Mouse (Mus musculus) hindbrain, embryonic 15.5 days (tissue): Measurements from ENCODE around the gene Alpl. TPM values are rescaled to one million over a fixed set of nuclear protein-coding genes. Genes with fewer than 3 reads are reported as not detected.

Experiments used
- ATAC-seq: fragments of 200-750 bp; cut with Nextera tagmentation; 2 replicates; pipeline ENCODE4 v1.8.0; 2017; ENCODE audit warnings: low read depth, moderate number of reproducible peaks, moderate TSS enrichment; ENCODE audit not compliant: low FRiP score
- H3K27ac ChIP-seq: fragments of 300-500 bp; sonication (generic); replicated peaks from 2 replicates; pipeline ENCODE4 v1.5.1; 2015; ENCODE audit warnings: mild to moderate bottlenecking, inconsistent platforms
- H3K27me3 ChIP-seq: fragments of 300-500 bp; sonication (generic); 2 replicates; pipeline ENCODE4 v1.6.1; 2015; ENCODE audit warnings: control low read depth, inconsistent platforms
- H3K36me3 ChIP-seq: fragments of 300-500 bp; sonication (generic); 2 replicates; pipeline ENCODE4 v1.6.1; 2015; ENCODE audit warnings: control low read depth, inconsistent platforms
- H3K4me1 ChIP-seq: fragments of 300-500 bp; sonication (generic); replicated peaks from 2 replicates; pipeline ENCODE4 v1.6.1; 2015; ENCODE audit warnings: control low read depth, inconsistent platforms
- H3K4me2 ChIP-seq: fragments of 300-500 bp; sonication (generic); 2 replicates; pipeline ENCODE4 v1.6.1; 2015; ENCODE audit warnings: moderate library complexity, mild to moderate bottlenecking, inconsistent platforms
- H3K4me3 ChIP-seq: fragments of 300-500 bp; sonication (generic); 2 replicates; pipeline ENCODE4 v1.5.1; 2015; ENCODE audit warnings: mild to moderate bottlenecking, inconsistent platforms
- H3K9ac ChIP-seq: fragments of 300-500 bp; sonication (generic); 2 replicates; pipeline ENCODE4 v1.6.1; 2015; ENCODE audit warnings: inconsistent platforms
- H3K9me3 ChIP-seq: fragments of 300-500 bp; sonication (generic); 2 replicates; pipeline ENCODE4 v1.6.1; 2016; ENCODE audit warnings: control low read depth, inconsistent platforms
- WGBS: fragments of 180-500 bp; shearing (Covaris S2); methylation state at CpG from one replicate; pipeline ENCODE4 v1.1.7; 2015; 5-methylcytosine and 5-hydroxymethylcytosine counted together
- polyA plus RNA-seq: library from polyadenylated mRNA; unstranded; fragments of >200 nt; fragmentation: Nextera tagmentation; extraction: Ambion mirVana; gene quantifications from 2 replicates; pipeline ENCODE4 v1.2.1, GENCODE M21; 2015

The Alpl gene
- polyA plus RNA-seq, 1 experiment from 2014 or later: 11.4 TPM

DNA sequence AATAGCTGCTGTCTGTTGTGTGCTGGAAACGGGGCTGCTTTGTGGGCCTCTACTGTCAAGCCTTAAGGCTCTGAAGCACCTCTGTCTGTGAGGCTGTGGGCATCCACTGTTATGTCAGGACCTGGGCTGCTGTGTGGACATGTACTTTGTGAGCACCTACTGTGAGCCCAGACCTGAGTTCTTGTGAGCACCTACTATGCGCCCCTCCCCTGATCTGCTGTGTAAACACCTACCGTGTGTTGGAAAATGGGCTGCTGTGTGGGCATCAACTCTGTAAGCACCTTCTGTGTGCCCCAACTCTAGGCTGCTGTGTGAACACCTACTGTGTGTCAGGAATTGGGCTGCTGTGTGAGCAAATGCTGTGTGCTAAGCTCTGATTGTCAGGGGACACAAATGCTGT, 74.0 kb downstream of the Alpl start:
- no peaks in the 10 kb centered on the region for H3K9me3 ChIP-seq
- ATAC-seq: no peak
- H3K9ac ChIP-seq: no peak overlapping the region
- H3K27ac ChIP-seq: 0 out of 2 replicates have a peak overlapping the region, but pooled peaks have one; percentile 30
- no peak overlapping the region for H3K4me3 ChIP-seq
- peaks cover 32% of the 10 kb centered on the region for H3K4me1 ChIP-seq
- H3K4me2 ChIP-seq: no peak overlapping the region
- no peaks in the 10 kb centered on the region for H3K27me3 ChIP-seq
- 85% methylated on average over 3 of the region's 3 CpGs for WGBS
- H3K36me3 ChIP-seq: no peaks in the 10 kb centered on the region; the same call in 1 of the 2 replicates

DNA sequence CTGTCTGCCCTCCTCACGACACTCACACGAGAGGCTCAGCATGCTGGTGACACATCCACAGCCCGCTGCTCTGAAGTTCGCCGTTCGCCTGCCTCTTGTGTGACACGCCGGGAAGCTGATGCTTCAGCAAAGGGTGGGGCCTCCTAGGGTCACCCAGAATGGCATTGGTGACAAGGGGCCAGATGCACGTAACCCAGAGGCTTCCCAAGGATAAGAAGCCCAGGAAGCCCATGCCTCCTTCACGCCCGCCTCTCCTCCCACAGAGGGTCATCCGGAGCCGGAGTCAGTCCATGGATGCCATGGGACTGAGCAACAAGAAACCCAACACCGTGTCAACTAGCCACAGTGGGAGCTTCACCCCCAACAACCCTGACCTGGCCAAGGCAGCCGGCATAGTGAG, 74.6 kb downstream of the Alpl start:
- H3K9ac ChIP-seq: no peak overlapping the region
- ATAC-seq: no peak
- no peak overlapping the region for H3K27ac ChIP-seq
- H3K36me3 ChIP-seq: no peaks in the 10 kb centered on the region; the same call in 1 of the 2 replicates
- no peaks in the 10 kb centered on the region for H3K27me3 ChIP-seq
- H3K4me2 ChIP-seq: no peak overlapping the region
- no peaks in the 10 kb centered on the region for H3K9me3 ChIP-seq
- H3K4me3 ChIP-seq: no peak overlapping the region
- WGBS: 86% methylated on average over 15 of the region's 15 CpGs
- peaks cover 27% of the 10 kb centered on the region for H3K4me1 ChIP-seq

DNA sequence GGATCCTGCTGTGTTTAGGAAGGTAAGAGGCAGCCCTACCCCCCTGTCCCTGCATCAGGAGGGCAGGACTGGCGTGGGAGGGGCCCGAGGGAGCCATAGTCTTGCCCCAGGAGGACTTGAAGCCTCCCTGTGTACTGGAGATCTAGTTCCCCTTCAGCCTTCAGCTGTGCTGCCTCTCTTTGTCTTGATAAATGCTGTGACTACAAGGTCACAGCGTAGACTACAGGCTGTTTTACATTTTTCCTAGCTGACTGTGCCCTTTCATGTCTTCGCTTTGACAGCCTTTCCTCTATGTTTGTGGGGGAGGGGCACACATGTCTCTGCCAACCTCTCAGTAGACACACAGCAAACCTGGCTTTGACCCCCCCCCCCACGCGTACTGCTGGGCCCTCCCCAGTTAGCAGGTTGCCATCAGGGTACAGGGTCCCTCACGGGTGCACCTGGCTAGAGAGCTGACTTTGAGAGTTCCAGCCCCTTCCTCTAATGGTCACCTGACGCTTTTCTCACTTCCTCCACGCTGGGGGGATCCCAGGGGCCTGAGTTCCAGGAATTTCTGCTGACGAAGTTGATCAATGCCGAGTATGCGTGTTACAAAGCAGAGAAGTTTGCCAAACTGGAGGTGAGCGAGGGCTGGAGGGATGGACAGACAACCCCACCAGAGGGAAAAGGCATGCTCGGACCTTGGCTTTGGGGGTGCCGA, 76.7 kb downstream of the Alpl start:
- 27% methylated on average over 15 of the region's 15 CpGs for WGBS
- no peaks in the 10 kb centered on the region for H3K27me3 ChIP-seq
- H3K4me2 ChIP-seq: no peak overlapping the region
- H3K36me3 ChIP-seq: no peaks in the 10 kb centered on the region; the same call in 1 of the 2 replicates
- H3K9me3 ChIP-seq: no peaks in the 10 kb centered on the region
- H3K4me1 ChIP-seq: peaks cover 27% of the 10 kb centered on the region
- peak overlapping the region; percentile 47 for H3K27ac ChIP-seq
- no peak overlapping the region for H3K4me3 ChIP-seq
- H3K9ac ChIP-seq: no peak overlapping the region
- no peak for ATAC-seq

DNA sequence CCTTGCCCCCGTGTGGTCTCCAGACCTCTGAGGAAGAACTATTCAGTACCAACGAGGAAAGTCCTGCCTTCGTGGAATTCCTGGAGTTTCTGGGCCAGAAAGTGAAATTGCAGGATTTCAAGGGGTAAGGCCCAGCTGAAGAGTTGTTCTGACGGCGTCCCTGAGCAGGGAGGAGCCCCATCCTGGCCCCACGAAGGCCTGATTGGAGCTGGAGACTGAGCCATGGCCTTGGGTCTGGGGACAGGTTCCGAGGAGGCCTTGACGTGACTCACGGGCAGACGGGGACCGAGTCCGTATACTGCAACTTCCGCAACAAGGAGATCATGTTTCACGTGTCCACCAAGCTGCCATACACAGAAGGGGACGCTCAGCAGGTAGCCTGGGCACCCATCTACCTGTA, 78.5 kb downstream of the Alpl start:
- Histone ChIP-seq H3K36me3 (no peaks in the 10 kb centered on the region; the same call in 1 of the 2 replicates), H3K9me3 (no peaks in the 10 kb centered on the region), H3K27ac (no peak overlapping the region), H3K27me3 (no peaks in the 10 kb centered on the region), H3K9ac (no peak overlapping the region), H3K4me1 (peaks cover 14% of the 10 kb centered on the region), H3K4me3 (no peak overlapping the region), H3K4me2 (no peak overlapping the region)
- ATAC-seq: no peak
- 78% methylated on average over 15 of the region's 15 CpGs for WGBS

DNA sequence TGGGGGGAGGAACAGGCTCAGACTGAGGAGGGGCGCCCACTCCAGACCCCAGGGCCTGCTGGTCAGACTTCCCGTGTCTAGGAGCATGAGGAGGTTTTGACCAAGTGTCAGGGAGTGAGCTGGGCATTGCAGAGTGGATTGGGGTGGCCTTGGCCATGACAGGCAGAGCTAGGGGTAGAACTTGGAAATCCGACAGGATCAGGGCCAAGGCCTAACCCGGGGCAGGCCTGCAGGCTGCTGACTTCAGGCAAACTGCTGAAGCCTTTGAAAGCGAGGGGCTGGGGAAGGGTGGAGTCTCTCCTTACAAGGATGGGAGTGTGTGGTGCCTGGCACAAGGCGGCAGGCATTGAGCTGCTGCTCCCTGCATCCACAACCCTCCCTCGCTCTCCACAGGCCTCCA, 79.2 kb downstream of the Alpl start:
- Histone ChIP-seq H3K27me3 (no peaks in the 10 kb centered on the region), H3K9me3 (no peaks in the 10 kb centered on the region), H3K27ac (no peak overlapping the region), H3K4me2 (no peak overlapping the region), H3K4me3 (no peak overlapping the region), H3K36me3 (no peaks in the 10 kb centered on the region; the same call in 1 of the 2 replicates), H3K4me1 (peaks cover 14% of the 10 kb centered on the region), H3K9ac (no peak overlapping the region)
- 60% methylated on average over 7 of the region's 7 CpGs for WGBS
- no peak for ATAC-seq

DNA sequence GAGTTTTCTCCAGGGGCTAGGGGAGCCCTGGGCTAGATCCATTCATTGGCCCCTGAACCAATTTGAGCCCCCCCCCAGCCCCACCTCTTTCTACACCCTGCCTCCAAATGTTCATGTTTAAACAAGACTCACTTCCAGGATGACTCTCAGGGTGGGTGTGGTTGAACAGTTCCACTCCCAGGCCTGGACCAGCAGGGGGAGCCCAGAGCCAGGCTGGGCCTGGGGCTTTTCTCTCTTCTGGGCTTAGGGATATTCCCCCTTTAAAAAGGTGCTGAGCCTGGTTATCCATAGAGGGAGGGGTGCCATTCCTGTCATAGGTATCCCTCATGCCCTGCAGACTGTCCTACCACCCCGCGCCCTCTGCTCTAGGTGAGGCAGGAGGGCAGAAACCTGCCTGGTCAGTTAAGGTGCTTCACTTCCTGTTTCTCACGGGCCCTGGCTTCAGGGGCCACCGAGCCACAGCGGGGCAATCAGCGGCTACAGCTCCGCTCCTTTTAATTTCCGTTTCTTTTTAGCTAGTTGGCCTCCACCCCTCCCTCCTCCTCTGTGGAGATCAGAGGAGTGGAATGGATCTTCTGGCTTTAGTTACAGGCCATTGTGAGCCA, 82.1 kb downstream of the Alpl start:
- no peaks in the 10 kb centered on the region for H3K9me3 ChIP-seq
- H3K27me3 ChIP-seq: no peaks in the 10 kb centered on the region
- H3K9ac ChIP-seq: no peak overlapping the region
- no peak overlapping the region for H3K27ac ChIP-seq
- H3K4me2 ChIP-seq: no peak overlapping the region
- WGBS: 50% methylated on average over 8 of the region's 8 CpGs
- peaks cover 14% of the 10 kb centered on the region for H3K4me1 ChIP-seq
- H3K4me3 ChIP-seq: no peak overlapping the region
- ATAC-seq: no peak
- no peaks in the 10 kb centered on the region; the same call in 1 of the 2 replicates for H3K36me3 ChIP-seq

DNA sequence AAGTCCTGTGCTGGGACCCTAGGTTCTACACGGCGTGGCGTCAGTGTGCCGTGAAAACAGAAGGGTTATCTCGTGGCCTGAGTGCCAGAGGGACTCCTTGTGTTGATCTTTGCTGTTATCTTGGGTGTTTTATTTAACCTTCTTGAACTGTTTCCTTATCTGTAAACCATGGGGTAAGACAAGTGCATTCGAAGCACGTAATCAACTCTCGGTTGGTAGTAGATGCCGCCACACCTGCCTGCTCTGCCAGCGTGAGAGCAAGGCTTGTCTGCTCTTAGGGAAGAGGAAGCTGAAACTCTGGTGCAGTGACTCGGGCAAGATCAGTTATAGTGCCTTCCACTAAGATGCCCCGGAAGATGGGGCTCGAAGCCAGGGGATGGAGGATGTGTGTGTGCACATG, 83.2 kb downstream of the Alpl start:
- WGBS: 92% methylated on average over 13 of the region's 13 CpGs
- H3K36me3 ChIP-seq: no peaks in the 10 kb centered on the region; the same call in 1 of the 2 replicates
- no peak overlapping the region for H3K27ac ChIP-seq
- H3K9me3 ChIP-seq: no peaks in the 10 kb centered on the region
- no peaks in the 10 kb centered on the region for H3K27me3 ChIP-seq
- no peak for ATAC-seq
- H3K9ac ChIP-seq: no peak overlapping the region
- no peak overlapping the region for H3K4me3 ChIP-seq
- no peak overlapping the region for H3K4me2 ChIP-seq
- peaks cover 20% of the 10 kb centered on the region for H3K4me1 ChIP-seq

DNA sequence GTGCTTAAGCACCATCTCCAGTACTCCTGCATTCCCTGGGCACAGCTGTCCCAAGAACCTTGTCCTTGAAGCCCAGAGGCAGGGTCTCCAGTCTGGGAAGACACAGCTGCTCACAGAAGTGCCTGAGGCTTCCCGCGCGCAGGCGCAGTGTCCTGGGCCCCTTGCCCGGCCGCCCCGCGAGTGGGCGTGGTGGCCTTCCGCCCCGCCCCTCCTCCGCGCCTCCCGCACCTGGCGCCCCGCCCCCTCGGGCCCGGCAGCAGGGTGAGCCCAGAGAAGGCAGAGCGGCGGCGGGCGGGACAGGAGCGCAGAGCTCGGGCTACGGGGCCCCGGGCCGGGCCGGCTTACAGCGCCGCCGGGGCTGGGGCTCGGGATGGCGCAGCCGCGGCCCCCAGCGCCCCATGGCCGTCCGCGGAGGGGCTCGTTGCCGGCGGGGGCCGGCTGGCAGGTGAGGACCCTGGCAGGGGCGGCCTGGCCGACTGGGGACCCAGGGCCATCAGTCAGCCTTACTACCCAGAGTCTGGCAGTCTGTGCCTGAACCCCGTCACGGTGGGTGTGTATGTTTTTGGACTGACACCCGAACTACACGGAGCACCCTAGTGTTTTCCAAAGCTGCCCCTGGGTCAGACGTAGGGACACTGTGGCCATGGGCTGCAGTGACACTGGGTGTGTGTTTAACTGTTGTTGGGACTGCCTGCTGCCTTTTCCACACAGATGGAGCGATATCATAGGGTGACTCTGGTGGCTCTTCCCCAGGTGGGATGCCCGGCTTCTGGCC, 88.8 kb downstream of the Alpl start:
- peak overlapping the region; percentile 84 for H3K4me2 ChIP-seq
- ATAC-seq: peak; percentile 59
- H3K4me3 ChIP-seq: peak overlapping the region; percentile 51
- H3K36me3 ChIP-seq: 0 out of 2 replicates have a peak, but pooled peaks cover 4% of the 10 kb centered on the region
- H3K27me3 ChIP-seq: no peaks in the 10 kb centered on the region
- H3K9me3 ChIP-seq: no peaks in the 10 kb centered on the region
- 4% methylated on average over 48 of the region's 52 CpGs for WGBS
- H3K9ac ChIP-seq: peak overlapping the region; percentile 60
- peaks cover 37% of the 10 kb centered on the region for H3K4me1 ChIP-seq
- no peak overlapping the region for H3K27ac ChIP-seq

DNA sequence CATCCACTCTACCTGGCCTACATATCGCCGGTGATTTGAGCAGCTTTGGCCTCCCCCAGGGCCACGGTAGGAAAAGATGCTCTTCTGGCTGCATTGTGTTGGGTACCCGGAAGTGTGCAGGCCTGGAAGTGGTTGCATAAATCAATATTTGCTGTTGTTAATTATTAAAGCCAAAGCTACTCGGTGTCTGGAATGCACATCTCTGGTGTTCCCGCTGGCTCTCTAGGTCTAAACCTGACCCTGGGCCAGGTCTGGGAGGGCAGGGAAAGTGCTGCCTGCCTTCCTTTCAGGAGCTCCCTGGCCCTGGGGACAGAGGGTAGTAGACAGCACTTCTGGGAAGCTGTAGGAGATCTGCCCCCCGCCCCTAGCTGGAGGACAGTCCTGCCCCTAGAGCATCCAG, 89.7 kb downstream of the Alpl start:
- no peaks in the 10 kb centered on the region for H3K9me3 ChIP-seq
- H3K4me3 ChIP-seq: no peak overlapping the region
- ATAC-seq: no peak
- peaks cover 37% of the 10 kb centered on the region for H3K4me1 ChIP-seq
- H3K36me3 ChIP-seq: 0 out of 2 replicates have a peak, but pooled peaks cover 4% of the 10 kb centered on the region
- WGBS: 74% methylated on average over 7 of the region's 7 CpGs
- H3K4me2 ChIP-seq: no peak overlapping the region
- H3K9ac ChIP-seq: peak overlapping the region; percentile 60; the same call in 1 of the 2 replicates
- H3K27me3 ChIP-seq: no peaks in the 10 kb centered on the region
- no peak overlapping the region for H3K27ac ChIP-seq

DNA sequence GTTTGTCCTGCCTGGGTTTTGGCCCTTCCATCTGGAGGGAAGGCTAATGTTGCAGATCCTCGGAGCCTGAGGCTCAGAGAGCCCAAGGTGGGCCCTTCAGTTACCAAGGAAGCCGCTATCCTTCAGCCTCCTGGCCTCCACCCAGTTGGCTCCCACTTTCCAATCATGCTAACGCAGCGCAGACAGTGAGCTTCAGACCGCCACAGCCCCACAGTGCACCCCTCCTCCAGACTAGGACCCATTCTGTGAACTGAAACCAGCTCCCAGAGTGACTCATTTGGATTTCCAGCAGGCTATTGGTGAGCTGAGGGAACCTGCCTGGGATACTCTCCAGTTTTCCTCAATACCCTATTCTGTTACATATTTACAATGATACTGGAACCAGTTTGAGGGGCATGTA, 90.8 kb downstream of the Alpl start:
- Histone ChIP-seq H3K9ac (no peak overlapping the region), H3K27ac (no peak overlapping the region), H3K4me1 (peaks cover 37% of the 10 kb centered on the region), H3K9me3 (no peaks in the 10 kb centered on the region), H3K27me3 (no peaks in the 10 kb centered on the region), H3K4me3 (no peak overlapping the region), H3K4me2 (no peak overlapping the region), H3K36me3 (0 out of 2 replicates have a peak, but pooled peaks cover 4% of the 10 kb centered on the region)
- WGBS: 73% methylated on average over 5 of the region's 5 CpGs
- ATAC-seq: no peak

DNA sequence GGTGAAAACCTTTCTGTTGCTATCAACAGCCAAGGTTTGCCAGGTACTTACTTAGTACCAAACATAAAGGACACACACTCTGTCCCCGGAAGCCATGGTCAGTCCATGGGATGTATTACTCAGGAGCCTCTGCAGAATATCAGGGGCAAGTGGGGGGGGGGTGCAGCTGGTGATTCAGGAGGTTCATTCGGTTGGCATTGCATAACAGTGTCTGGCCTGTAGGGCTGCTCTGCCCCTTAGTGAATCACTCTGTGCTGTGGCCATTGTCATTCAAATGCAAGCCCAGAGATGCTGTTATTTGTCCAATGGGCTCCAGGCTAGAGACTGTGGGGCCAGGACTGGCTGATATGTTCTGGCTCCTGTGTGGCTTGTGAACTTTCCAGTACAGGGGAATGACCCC, 91.6 kb downstream of the Alpl start:
- Histone ChIP-seq H3K9me3 (no peaks in the 10 kb centered on the region), H3K4me2 (no peak overlapping the region), H3K4me1 (peaks cover 38% of the 10 kb centered on the region), H3K27me3 (no peaks in the 10 kb centered on the region), H3K9ac (no peak overlapping the region), H3K27ac (no peak overlapping the region), H3K4me3 (no peak overlapping the region), H3K36me3 (0 out of 2 replicates have a peak, but pooled peaks cover 4% of the 10 kb centered on the region)
- ATAC-seq: no peak
- 41% methylated on average over 2 of the region's 2 CpGs for WGBS

DNA sequence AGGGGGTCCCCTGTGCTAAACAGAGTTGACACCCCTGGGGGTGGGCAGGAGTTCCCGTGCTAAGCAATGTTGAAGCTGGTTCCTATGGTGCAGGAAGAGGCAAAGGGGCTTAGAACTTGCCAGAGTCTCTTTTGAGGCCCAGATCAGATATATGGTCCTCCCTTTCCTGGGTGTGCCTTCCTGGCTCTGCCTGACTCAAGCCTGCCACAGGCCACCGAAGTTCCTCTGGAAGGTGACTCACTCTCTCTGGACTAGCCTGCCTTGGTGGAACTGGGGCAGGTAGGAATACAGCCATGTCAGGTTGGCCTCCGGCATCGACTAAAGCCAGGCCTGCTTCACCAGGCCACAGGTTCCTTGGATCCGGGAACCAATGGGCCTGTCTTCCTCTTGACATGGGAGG, 93.1 kb downstream of the Alpl start:
- WGBS: 94% methylated on average over 5 of the region's 5 CpGs
- H3K36me3 ChIP-seq: 0 out of 2 replicates have a peak, but pooled peaks cover 4% of the 10 kb centered on the region

More for the DNA sequence above, 93.1 kb downstream of the Alpl start:
- H3K4me2 ChIP-seq: no peak overlapping the region
- ATAC-seq: no peak
- peaks cover 38% of the 10 kb centered on the region for H3K4me1 ChIP-seq
- no peak overlapping the region for H3K4me3 ChIP-seq
- no peaks in the 10 kb centered on the region for H3K9me3 ChIP-seq
- no peak overlapping the region for H3K9ac ChIP-seq
- no peak overlapping the region for H3K27ac ChIP-seq
- H3K27me3 ChIP-seq: no peaks in the 10 kb centered on the region
